Mouse (Mus musculus): ENCODE data around the gene Zfp965.
"Not testable (repeated sequence)": the region's sequence is repeated elsewhere in the genome, so short reads cannot be mapped to it uniquely, and the experiment has no call there.

The Zfp965 gene

DNA sequence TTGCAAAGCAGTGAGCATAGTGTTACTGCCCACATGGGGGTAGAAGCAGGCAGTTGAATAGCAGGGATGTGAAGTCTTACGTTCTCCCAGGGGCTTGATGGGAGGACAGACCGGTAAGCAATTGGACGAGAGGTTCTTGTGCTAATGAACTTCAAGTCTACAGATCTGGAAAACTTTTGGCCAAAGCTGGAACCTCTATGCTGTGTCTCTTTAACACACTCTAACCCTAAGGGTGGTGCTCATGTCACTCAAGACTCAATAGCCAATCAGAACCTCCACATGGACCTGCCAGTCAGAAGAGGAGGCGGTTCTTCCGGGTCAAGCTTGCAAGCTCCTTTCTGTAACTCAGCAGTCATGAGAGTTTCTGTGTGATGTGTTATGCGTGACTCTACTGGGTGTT, at the start of gene Zfp965:
Zfp965 (plus strand) TSS at position 301 of the 400 bp plus-strand sequence.
- in situ Hi-C loops (cut with MboI, MseI): not testable (repeated sequence)

DNA sequence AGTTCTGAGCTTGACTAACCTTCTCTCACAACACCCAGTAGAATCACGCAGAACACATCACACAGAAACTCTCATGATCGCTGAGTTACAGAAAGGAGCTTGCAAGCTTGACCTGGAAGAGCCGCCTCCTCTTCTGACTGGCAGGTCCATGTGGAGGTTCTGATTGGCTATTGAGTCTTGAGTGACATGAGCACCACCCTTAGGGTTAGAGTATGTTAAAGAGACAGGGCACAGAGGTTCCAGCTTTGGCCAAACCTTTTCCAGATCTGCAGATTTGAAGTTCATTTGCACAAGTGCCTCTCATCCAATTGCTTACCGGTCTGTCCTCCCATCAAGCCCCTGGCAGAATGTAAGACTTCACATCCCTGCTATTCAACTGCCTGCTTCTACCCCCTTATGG, 34.1 kb upstream of the Zfp965 start, which contains the start of gene Gm4724:
Gm4724 (minus strand) TSS at position 101 of the 400 bp plus-strand sequence.
- in situ Hi-C loops (cut with MboI, MseI): loop anchor here (25.0 kb wide), 1 partner anchor 1777 kb away; the partner anchor contains the start of gene Gm14410

Data from T-helper 1 cell (primary cell).